Mouse (Mus musculus) inflammation-experienced regulatory T-cells (primary cell): Measurements from ENCODE around the gene Ddx31. TPM values are rescaled to one million over a fixed set of nuclear protein-coding genes. Genes with fewer than 3 reads are reported as not detected.

Source experiments
- polyA plus RNA-seq, 2 experiments: library from polyadenylated mRNA; unstranded; fragments of 100-300 nt; shearing (Covaris generic); gene quantifications; one replicate each; pipeline ENCODE4 v1.2.1; 2017

Gene Ddx31
- 10 to 100 TPM; 26.1 to 29.3 TPM for polyA plus RNA-seq

DNA sequence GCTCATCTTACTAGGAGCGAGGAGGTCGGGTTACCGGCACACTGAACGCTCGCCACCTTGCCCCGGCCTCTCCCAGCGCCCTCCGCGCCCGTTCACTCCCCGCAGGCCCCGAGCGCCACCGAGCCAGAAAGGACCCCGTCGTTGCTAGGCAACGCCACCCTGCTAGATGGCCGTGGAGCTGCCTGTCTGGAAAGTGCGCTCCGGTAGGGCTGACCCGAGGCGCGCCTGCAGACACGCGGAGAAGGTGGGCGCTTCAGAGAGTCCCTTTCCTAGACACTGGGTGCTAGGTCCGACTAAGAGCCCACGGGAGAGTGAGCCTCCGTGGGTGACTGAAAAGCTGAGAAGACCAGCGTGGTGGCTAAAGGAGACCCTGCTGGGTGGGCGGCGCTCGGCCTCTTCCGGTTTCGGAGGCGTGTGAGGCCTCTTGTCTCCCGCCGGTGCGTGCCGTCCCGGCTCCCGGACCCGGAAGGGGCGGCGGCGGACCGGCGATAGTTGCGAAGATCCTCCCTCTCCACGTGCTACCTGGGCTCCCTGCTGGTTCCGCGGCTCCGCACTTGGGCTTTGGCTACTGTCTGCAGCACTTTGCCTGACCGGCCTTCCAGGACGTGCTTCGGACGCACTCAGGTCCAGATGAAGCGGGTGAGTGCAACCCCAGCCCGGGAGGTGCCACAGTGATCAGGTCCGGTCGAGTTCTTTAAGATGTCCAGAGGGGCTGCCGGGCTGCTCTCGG lies at the start of gene Ddx31, which contains the start of gene Gtf3c4:
Gene Ddx31, plus strand, starts transcription at position 185 of the 730 bp plus-strand sequence.
Gene Gtf3c4, minus strand, starts transcription at position 139 of the 730 bp plus-strand sequence.

DNA sequence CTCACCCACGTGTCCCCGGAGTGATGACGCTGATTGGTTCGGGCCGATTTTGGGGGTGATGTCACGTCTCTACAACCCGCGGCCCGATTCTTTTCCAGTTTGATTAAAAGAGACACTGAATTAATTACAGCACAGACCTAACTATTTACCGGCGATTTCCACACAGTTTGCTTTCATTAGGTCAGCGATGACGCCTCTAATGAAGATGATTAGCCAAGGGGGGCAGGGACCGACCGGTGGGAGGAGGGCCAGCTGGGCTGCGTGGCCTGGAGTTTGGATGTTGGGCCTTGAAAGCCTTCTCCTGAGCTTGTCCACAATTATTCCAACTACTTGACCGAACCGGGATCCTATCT lies 76.3 kb downstream of the Ddx31 start, which contains the start of gene Barhl1:
Gene Barhl1, minus strand, starts transcription at position 156 of the 353 bp plus-strand sequence.

Other genes starting within 250 kb of the Ddx31 start
- gene Gfi1b, start 218.4 kb upstream of the Ddx31 start, polyA plus RNA-seq, result 1 to 10 TPM in 1 of 2 experiments, under 1 TPM in 1; 0.16 to 1.1 TPM
- 10 to 100 TPM; 26.7 to 29.9 TPM for gene Tsc1, start 199.2 kb upstream of the Ddx31 start, polyA plus RNA-seq
- gene Spaca9, start 140.7 kb upstream of the Ddx31 start, polyA plus RNA-seq, result 1 to 10 TPM in 1 of 2 experiments, under 1 TPM in 1; 0.29 to 1.2 TPM
- gene Ak8, start 140.2 kb upstream of the Ddx31 start, polyA plus RNA-seq, result 1 to 10 TPM in 1 of 2 experiments, not detected in 1; 1.6 TPM
- 10 to 100 TPM; 11.9 to 13.8 TPM for gene Gtf3c4, start within 50 bp of the Ddx31 start, polyA plus RNA-seq
- not detected for gene Barhl1, start 76.3 kb downstream of the Ddx31 start, polyA plus RNA-seq
- 1 to 10 TPM in 1 of 2 experiments, under 1 TPM in 1; 0.68 to 2.1 TPM for gene Cfap77, start 214.7 kb downstream of the Ddx31 start, polyA plus RNA-seq
- gene Ttf1, start 219.9 kb downstream of the Ddx31 start, polyA plus RNA-seq, result 10 to 100 TPM; 24.4 to 28.7 TPM